Mouse (Mus musculus): ENCODE data around the gene Kirrel2. TPM values are rescaled to one million over a fixed set of nuclear protein-coding genes. Genes with fewer than 3 reads are reported as not detected.

Kirrel2 gene
- total RNA-seq, 2 experiments from 2014 or later = 3.9 to 5.3 TPM

GRCm38 (mm10) chr7:30453327-30453726 lies 4.2 kb downstream of the Kirrel2 start:
- DNase-seq (ENCODE audit: low spot score in 2 of 2) = no peak

GRCm38 (mm10) chr7:30450241-30450640 lies 7.2 kb downstream of the Kirrel2 start:
- DNase-seq (ENCODE audit: low spot score in 2 of 2) = no peak

GRCm38 (mm10) chr7:30444971-30445751 lies 12.3 kb downstream of the Kirrel2 start, which contains the start of gene Aplp1:
Gene Aplp1 (minus strand): TSS chr7:30445535.
- DNase-seq (ENCODE audit: low spot score in 2 of 2) = peak; percentile 75 to 84

GRCm38 (mm10) chr7:30444154-30444970 lies 13.1 kb downstream of the Kirrel2 start:
- DNase-seq (ENCODE audit: low spot score in 2 of 2) = peak; percentile 67 to 76

- DNase-seq (ENCODE audit: low spot score in 2 of 2) = no peak
These were observed 13.8 kb downstream of the Kirrel2 start for GRCm38 (mm10) chr7:30443696-30444095.

- peak; percentile 76 to 78 for DNase-seq (ENCODE audit: low spot score in 2 of 2)
These were observed 16.8 kb downstream of the Kirrel2 start for GRCm38 (mm10) chr7:30440697-30441096.

- no peak for DNase-seq (ENCODE audit: low spot score in 2 of 2)
These were observed 17.8 kb downstream of the Kirrel2 start for GRCm38 (mm10) chr7:30439734-30440133.

GRCm38 (mm10) chr7:30436879-30437278 lies 20.6 kb downstream of the Kirrel2 start:
- DNase-seq (ENCODE audit: low spot score in 2 of 2) = no peak

- DNase-seq (ENCODE audit: low spot score in 2 of 2) = no peak
These were observed 22.3 kb downstream of the Kirrel2 start for GRCm38 (mm10) chr7:30435156-30435555.

- DNase-seq (ENCODE audit: low spot score in 2 of 2) = no peak
These were observed 22.8 kb downstream of the Kirrel2 start for GRCm38 (mm10) chr7:30434701-30435100.

GRCm38 (mm10) chr7:30434238-30434637 lies 23.3 kb downstream of the Kirrel2 start:
- no peak for DNase-seq (ENCODE audit: low spot score in 2 of 2)

- peak; percentile 74 to 83 for DNase-seq (ENCODE audit: low spot score in 2 of 2)
These were observed 25.7 kb downstream of the Kirrel2 start for GRCm38 (mm10) chr7:30431793-30432192.

- no peak for DNase-seq (ENCODE audit: low spot score in 2 of 2)
These were observed 27.3 kb downstream of the Kirrel2 start for GRCm38 (mm10) chr7:30430191-30430590.

GRCm38 (mm10) chr7:30429327-30429726 lies 28.2 kb downstream of the Kirrel2 start:
- DNase-seq (ENCODE audit: low spot score in 2 of 2) = no peak

GRCm38 (mm10) chr7:30423071-30423641 lies 34.3 kb downstream of the Kirrel2 start:
- DNase-seq (ENCODE audit: low spot score in 2 of 2) = peak in 1 of 2 experiments; percentile 40

- no peak for DNase-seq (ENCODE audit: low spot score in 2 of 2)
These were observed 34.9 kb downstream of the Kirrel2 start for GRCm38 (mm10) chr7:30422560-30422959.

- DNase-seq (ENCODE audit: low spot score in 2 of 2) = peak; percentile 89 to 91
These were observed 35.5 kb downstream of the Kirrel2 start for GRCm38 (mm10) chr7:30421890-30422435.

GRCm38 (mm10) chr7:30421175-30421889 lies 36.2 kb downstream of the Kirrel2 start, which contains the start of gene Nfkbid:
Gene Nfkbid (plus strand): TSS chr7:30421732.
- peak; percentile 38 to 52 for DNase-seq (ENCODE audit: low spot score in 2 of 2)

- DNase-seq (ENCODE audit: low spot score in 2 of 2) = no peak
These were observed 36.8 kb downstream of the Kirrel2 start for GRCm38 (mm10) chr7:30420673-30421072.

Measured in layer of hippocampus, postnatal 10 days (tissue).